8 mouse cellular contexts compared by ENCODE assay signal in genomic region chr10:75486086-75486979, GRCm38 (mm10). TPM values are rescaled to one million over a fixed set of nuclear protein-coding genes. Genes with fewer than 3 reads are reported as not detected.
DNase-seq lines count a peak whose midpoint lies in the region; ATAC-seq lines count a peak whose summit lies in the region.

No protein-coding gene starts in this region.

- no peaks in the 10 kb centered on the region for H3K36me3 ChIP-seq in hindbrain, embryonic 10.5 days
- no peaks in the 10 kb centered on the region for H3K36me3 ChIP-seq in hindbrain, embryonic 12.5 days
- H3K36me3 ChIP-seq in intestine, embryonic 14.5 days (ENCODE audit: control insufficient read depth, insufficient read depth, low read length): no peaks in the 10 kb centered on the region
- H3K36me3 ChIP-seq in midbrain, embryonic 15.5 days (replicated peaks): no peaks in the 10 kb centered on the region

- 52% methylated on average over 9 of the region's 9 CpGs for WGBS in hindbrain, embryonic 10.5 days
- 59% methylated on average over 9 of the region's 9 CpGs for WGBS in hindbrain, embryonic 12.5 days
- 54% methylated on average over 9 of the region's 9 CpGs for WGBS in intestine, embryonic 14.5 days
- 48% methylated on average over 9 of the region's 9 CpGs for WGBS in midbrain, embryonic 15.5 days

- no peaks in the 10 kb centered on the region for H3K4me1 ChIP-seq in hindbrain, embryonic 10.5 days (replicated peaks)
- H3K4me1 ChIP-seq in hindbrain, embryonic 12.5 days: no peaks in the 10 kb centered on the region
- no peaks in the 10 kb centered on the region for H3K4me1 ChIP-seq in intestine, embryonic 14.5 days (replicated peaks; ENCODE audit: control insufficient read depth, insufficient read depth, low read length)
- H3K4me1 ChIP-seq in midbrain, embryonic 15.5 days: no peaks in the 10 kb centered on the region

- DNase-seq in hindbrain, embryonic 10.5 days (ENCODE audit: low spot score): peak; percentile 75
- DNase-seq in cerebellum, postnatal 10 days: peak; percentile 90 to 94
- peak; percentile 72 to 81 for DNase-seq in frontal cortex, postnatal 25 days (ENCODE audit: low spot score in 2 of 2)
- peak; percentile 92 for DNase-seq in intestine, embryonic 14.5 days (ENCODE audit: low spot score)
- peak; percentile 71 to 79 for DNase-seq in left cerebral cortex, postnatal 10 days (ENCODE audit: extremely low spot score in 1 of 2, low spot score in 2 of 2)
- DNase-seq in spleen, postnatal 10 days (ENCODE audit: low spot score in 2 of 2): peak; percentile 74 to 84

- intact Hi-C loops in left cerebral cortex, postnatal 10 days (cut with DNase I): loop anchor here (5.0 kb wide), 2 partner anchors 224 to 304 kb away; no protein-coding TSS in a partner anchor

- no peaks in the 10 kb centered on the region for H3K27me3 ChIP-seq in hindbrain, embryonic 10.5 days (ENCODE audit: insufficient read depth, poor library complexity, severe bottlenecking)
- no peaks in the 10 kb centered on the region for H3K27me3 ChIP-seq in hindbrain, embryonic 12.5 days
- no peaks in the 10 kb centered on the region for H3K27me3 ChIP-seq in intestine, embryonic 14.5 days (replicated peaks; ENCODE audit: control insufficient read depth, insufficient read depth, low read length)
- no peaks in the 10 kb centered on the region for H3K27me3 ChIP-seq in midbrain, embryonic 15.5 days (replicated peaks)

- no peak for ATAC-seq in hindbrain, embryonic 12.5 days (ENCODE audit: low FRiP score)
- ATAC-seq in intestine, embryonic 14.5 days (replicated peaks; ENCODE audit: low FRiP score, low TSS enrichment, low read depth): peak; percentile 51; the same call in 1 of the 2 replicates
- ATAC-seq in midbrain, embryonic 15.5 days (replicated peaks): peak; percentile 63; the same call in 1 of the 2 replicates

- no peak overlapping the region for H3K4me2 ChIP-seq in hindbrain, embryonic 12.5 days (replicated peaks)
- H3K4me2 ChIP-seq in intestine, embryonic 14.5 days (ENCODE audit: low read length): no peak overlapping the region
- H3K4me2 ChIP-seq in midbrain, embryonic 15.5 days: no peak overlapping the region

- H3K27ac ChIP-seq in hindbrain, embryonic 10.5 days: no peak overlapping the region
- no peak overlapping the region for H3K27ac ChIP-seq in hindbrain, embryonic 12.5 days
- H3K27ac ChIP-seq in intestine, embryonic 14.5 days (ENCODE audit: low read depth): no peak overlapping the region
- H3K27ac ChIP-seq in midbrain, embryonic 15.5 days: no peak overlapping the region

- H3K4me3 ChIP-seq in hindbrain, embryonic 10.5 days: no peak overlapping the region
- H3K4me3 ChIP-seq in hindbrain, embryonic 12.5 days: no peak overlapping the region
- H3K4me3 ChIP-seq in intestine, embryonic 14.5 days (ENCODE audit: low read depth, low read length): no peak overlapping the region
- no peak overlapping the region for H3K4me3 ChIP-seq in midbrain, embryonic 15.5 days

- no peaks in the 10 kb centered on the region for H3K9me3 ChIP-seq in hindbrain, embryonic 10.5 days
- no peaks in the 10 kb centered on the region for H3K9me3 ChIP-seq in hindbrain, embryonic 12.5 days (replicated peaks)
- H3K9me3 ChIP-seq in intestine, embryonic 14.5 days (ENCODE audit: control insufficient read depth, low read length): no peaks in the 10 kb centered on the region
- no peaks in the 10 kb centered on the region for H3K9me3 ChIP-seq in midbrain, embryonic 15.5 days

- H3K9ac ChIP-seq in hindbrain, embryonic 12.5 days: no peak overlapping the region
- no peak overlapping the region for H3K9ac ChIP-seq in intestine, embryonic 14.5 days (ENCODE audit: low read length)
- H3K9ac ChIP-seq in midbrain, embryonic 15.5 days: no peak overlapping the region

RNA-seq across cellular contexts. Expression of gene Snrpd3, which starts 31.0 kb away (rescaled TPM):
- polyA plus RNA-seq in hindbrain, embryonic 10.5 days (2016; fragmentation: Nextera tagmentation; extraction: Ambion mirVana): 269 and 286 TPM in 2 replicates
- polyA plus RNA-seq in hindbrain, embryonic 12.5 days (2016; fragmentation: Nextera tagmentation; extraction: Ambion mirVana): 146 and 169 TPM in 2 replicates
- polyA plus RNA-seq in intestine, embryonic 14.5 days (2014; fragmentation: Nextera tagmentation; extraction: Ambion mirVana): 167 and 168 TPM in 2 replicates
- total RNA-seq in left cerebral cortex, postnatal 10 days (2021): 100 to 1,000 TPM in 1 of 2 experiments, 10 to 100 TPM in 1; 96.2 to 103 TPM
- polyA plus RNA-seq in midbrain, embryonic 15.5 days (2015; fragmentation: Nextera tagmentation; extraction: Ambion mirVana): 122 and 127 TPM in 2 replicates

RNA-seq across cellular contexts. Expression of gene Gucd1, which starts 31.4 kb away (rescaled TPM):
- 32.5 and 32.9 TPM in 2 replicates for polyA plus RNA-seq in hindbrain, embryonic 10.5 days (2016; fragmentation: Nextera tagmentation; extraction: Ambion mirVana)
- polyA plus RNA-seq in hindbrain, embryonic 12.5 days (2016; fragmentation: Nextera tagmentation; extraction: Ambion mirVana): 24.9 and 26.8 TPM in 2 replicates
- 39.9 and 40.4 TPM in 2 replicates for polyA plus RNA-seq in intestine, embryonic 14.5 days (2014; fragmentation: Nextera tagmentation; extraction: Ambion mirVana)
- total RNA-seq in left cerebral cortex, postnatal 10 days (2021): 10 to 100 TPM; 21.6 to 22.0 TPM
- polyA plus RNA-seq in midbrain, embryonic 15.5 days (2015; fragmentation: Nextera tagmentation; extraction: Ambion mirVana): 22.3 and 24.4 TPM in 2 replicates
